Mouse (Mus musculus) kidney, adult 2 months (tissue): Measurements from ENCODE around the gene Tec.

Experiments used
- CTCF ChIP-seq: fragments of 200-500 bp; conservative IDR thresholded peaks from 2 replicates; pipeline ENCODE4 v1.5.1; 2011; ENCODE audit warnings: low read depth, mild to moderate bottlenecking, control low read depth, low read length, moderate library complexity, mixed read lengths; ENCODE audit not compliant: insufficient read depth, insufficient read length
- POLR2A ChIP-seq: fragments of 200-500 bp; IDR thresholded peaks from one replicate; pipeline ENCODE4 v1.6.1; 2011; ENCODE audit warnings: low read depth, low read length, control low read depth

GRCm38 (mm10) chr5:72901866-72902265, 33.6 kb upstream of the Tec start:
- TF ChIP-seq CTCF (no peak), POLR2A (no peak)
